Mouse (Mus musculus) embryonic facial prominence, embryonic 10.5 days (tissue): ENCODE data around the gene Dclk2. TPM values are rescaled to one million over a fixed set of nuclear protein-coding genes. Genes with fewer than 3 reads are reported as not detected.

Experiments used
- DNase-seq: peaks from one replicate; pipeline ENCODE4 v3.0.0-alpha.2; 2017; ENCODE audit warnings: low spot score
- H3K27ac ChIP-seq: fragments of 300-500 bp; sonication (generic); replicated peaks from 2 replicates; pipeline ENCODE4 v1.5.1; 2016; ENCODE audit warnings: mild to moderate bottlenecking
- H3K27me3 ChIP-seq: fragments of 300-500 bp; sonication (generic); replicated peaks from 2 replicates; pipeline ENCODE4 v1.6.1; 2016; ENCODE audit warnings: low read depth, mild to moderate bottlenecking; ENCODE audit not compliant: poor library complexity, severe bottlenecking
- H3K36me3 ChIP-seq: fragments of 300-500 bp; sonication (generic); replicated peaks from 2 replicates; pipeline ENCODE4 v1.6.1; 2016; ENCODE audit warnings: mild to moderate bottlenecking, moderate library complexity
- H3K4me1 ChIP-seq: fragments of 300-500 bp; sonication (generic); 2 replicates; pipeline ENCODE4 v1.6.1; 2016
- H3K4me3 ChIP-seq: fragments of 300-500 bp; sonication (generic); 2 replicates; pipeline ENCODE4 v1.5.1; 2016; ENCODE audit warnings: mild to moderate bottlenecking, moderate library complexity
- H3K9me3 ChIP-seq: fragments of 300-500 bp; sonication (generic); 2 replicates; pipeline ENCODE4 v1.6.1; 2016; ENCODE audit warnings: mild to moderate bottlenecking
- WGBS: fragments of 180-500 bp; shearing (Covaris S2); methylation state at CpG from one replicate; pipeline ENCODE4 v1.1.7; 2016; 5-methylcytosine and 5-hydroxymethylcytosine counted together
- polyA plus RNA-seq: library from polyadenylated mRNA; unstranded; fragments of >200 nt; fragmentation: Nextera tagmentation; extraction: Ambion mirVana; gene quantifications from 2 replicates; pipeline ENCODE4 v1.2.1, GENCODE M21; 2016

Dclk2 gene
- polyA plus RNA-seq, 1 experiment from 2014 or later = 14.2 TPM

- H3K4me3 ChIP-seq = no peak overlapping the region
- peaks cover 18% of the 10 kb centered on the region for H3K4me1 ChIP-seq
- WGBS = 67% methylated on average over 7 of the region's 7 CpGs
- peaks cover 11% of the 10 kb centered on the region for H3K36me3 ChIP-seq
- peak overlapping the region; percentile 55; the same call in 1 of the 2 replicates for H3K27ac ChIP-seq
- no peaks in the 10 kb centered on the region for H3K27me3 ChIP-seq
- no peak for DNase-seq
- H3K9me3 ChIP-seq = no peaks in the 10 kb centered on the region
These were observed 160.2 kb downstream of the Dclk2 start for GRCm38 (mm10) chr3:86760474-86760873.

GRCm38 (mm10) chr3:86759834-86760233 is 160.8 kb downstream of the Dclk2 start:
- Histone ChIP-seq H3K4me1 (peaks cover 24% of the 10 kb centered on the region), H3K9me3 (no peaks in the 10 kb centered on the region), H3K27ac (peak overlapping the region; percentile 67), H3K36me3 (peaks cover 11% of the 10 kb centered on the region), H3K27me3 (no peaks in the 10 kb centered on the region), H3K4me3 (no peak overlapping the region)
- WGBS = 57% methylated on average over 8 of the region's 8 CpGs
- DNase-seq = no peak

DNA sequence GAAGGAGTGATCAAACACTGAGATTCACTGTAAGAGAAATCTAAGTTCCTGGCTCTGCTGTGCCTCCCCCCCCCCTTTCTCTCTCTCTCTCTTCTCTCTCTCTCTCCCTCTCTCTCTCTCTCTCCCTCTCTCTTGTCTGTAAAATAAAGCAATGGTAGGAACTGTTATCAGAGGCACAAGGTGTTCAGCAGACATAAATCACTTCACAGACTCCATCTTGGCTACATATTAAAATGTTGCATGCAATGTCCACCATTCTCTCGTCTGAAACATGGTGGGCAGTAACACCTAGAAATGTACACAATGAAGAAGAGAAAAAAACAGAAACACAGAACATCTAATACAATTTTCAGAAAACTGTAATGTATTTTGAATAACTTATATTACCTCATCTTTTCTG is 161.3 kb downstream of the Dclk2 start:
- H3K4me1 ChIP-seq = peaks cover 28% of the 10 kb centered on the region

DNA sequence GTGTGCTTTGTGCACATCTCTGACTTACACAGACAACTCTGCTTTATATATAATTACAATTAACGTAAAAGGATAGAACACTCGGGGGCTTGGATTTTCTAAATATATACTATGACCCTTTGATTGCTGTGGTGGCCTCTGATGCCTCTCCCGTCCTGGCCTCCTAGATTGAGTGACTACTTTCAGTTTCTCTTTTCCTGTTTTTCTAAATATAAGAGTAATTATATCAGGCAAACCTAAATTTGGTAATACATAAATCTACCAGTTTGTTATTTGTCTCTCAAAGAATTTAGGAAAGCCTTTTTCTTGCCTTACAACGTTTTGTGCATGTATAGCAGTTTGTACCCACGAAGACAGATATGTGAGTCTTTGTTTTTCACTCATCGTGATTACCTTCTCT is 161.9 kb downstream of the Dclk2 start:
- no peak overlapping the region; the same call in 1 of the 2 replicates for H3K27ac ChIP-seq
- 70% methylated on average over 6 of the region's 6 CpGs for WGBS

More for the DNA sequence above, 161.3 kb downstream of the Dclk2 start:
- Histone ChIP-seq H3K27ac (peak overlapping the region; percentile 30; the same call in 1 of the 2 replicates), H3K9me3 (no peaks in the 10 kb centered on the region), H3K36me3 (peaks cover 11% of the 10 kb centered on the region), H3K4me3 (no peak overlapping the region), H3K27me3 (no peaks in the 10 kb centered on the region)
- DNase-seq = no peak
- WGBS = 77% methylated on average over 1 of the region's 1 CpGs

DNA sequence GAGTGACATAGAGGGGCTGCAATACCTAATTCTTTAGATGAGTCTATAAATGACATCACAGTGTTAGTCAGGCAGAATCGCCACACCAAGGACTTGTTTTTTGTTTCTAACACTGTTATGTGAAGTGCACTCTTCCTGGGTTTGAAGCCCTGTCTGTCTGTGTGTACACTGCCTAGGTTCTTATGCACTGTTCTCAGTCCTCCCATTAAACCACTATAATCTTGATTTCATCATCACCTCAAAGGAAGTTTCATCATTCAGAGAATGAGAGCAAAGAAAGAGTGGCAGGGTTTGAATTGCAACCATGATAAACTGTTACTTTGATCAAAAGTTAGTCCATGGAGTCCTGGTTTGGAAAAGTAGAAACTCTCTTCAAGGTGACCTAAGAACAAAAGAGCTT is 164.1 kb downstream of the Dclk2 start:
- H3K4me3 ChIP-seq = no peak overlapping the region
- H3K27me3 ChIP-seq = no peaks in the 10 kb centered on the region
- WGBS = 95% methylated on average over 1 of the region's 1 CpGs
- H3K4me1 ChIP-seq = peaks cover 28% of the 10 kb centered on the region
- H3K9me3 ChIP-seq = no peaks in the 10 kb centered on the region
- no peak for DNase-seq
- 0 out of 2 replicates have a peak, but pooled peaks cover 2% of the 10 kb centered on the region for H3K36me3 ChIP-seq
- H3K27ac ChIP-seq = no peak overlapping the region

More for the DNA sequence above, 161.9 kb downstream of the Dclk2 start:
- Histone ChIP-seq H3K4me3 (no peak overlapping the region), H3K27me3 (no peaks in the 10 kb centered on the region), H3K4me1 (peaks cover 28% of the 10 kb centered on the region), H3K9me3 (no peaks in the 10 kb centered on the region), H3K36me3 (peaks cover 4% of the 10 kb centered on the region)
- DNase-seq = no peak

DNA sequence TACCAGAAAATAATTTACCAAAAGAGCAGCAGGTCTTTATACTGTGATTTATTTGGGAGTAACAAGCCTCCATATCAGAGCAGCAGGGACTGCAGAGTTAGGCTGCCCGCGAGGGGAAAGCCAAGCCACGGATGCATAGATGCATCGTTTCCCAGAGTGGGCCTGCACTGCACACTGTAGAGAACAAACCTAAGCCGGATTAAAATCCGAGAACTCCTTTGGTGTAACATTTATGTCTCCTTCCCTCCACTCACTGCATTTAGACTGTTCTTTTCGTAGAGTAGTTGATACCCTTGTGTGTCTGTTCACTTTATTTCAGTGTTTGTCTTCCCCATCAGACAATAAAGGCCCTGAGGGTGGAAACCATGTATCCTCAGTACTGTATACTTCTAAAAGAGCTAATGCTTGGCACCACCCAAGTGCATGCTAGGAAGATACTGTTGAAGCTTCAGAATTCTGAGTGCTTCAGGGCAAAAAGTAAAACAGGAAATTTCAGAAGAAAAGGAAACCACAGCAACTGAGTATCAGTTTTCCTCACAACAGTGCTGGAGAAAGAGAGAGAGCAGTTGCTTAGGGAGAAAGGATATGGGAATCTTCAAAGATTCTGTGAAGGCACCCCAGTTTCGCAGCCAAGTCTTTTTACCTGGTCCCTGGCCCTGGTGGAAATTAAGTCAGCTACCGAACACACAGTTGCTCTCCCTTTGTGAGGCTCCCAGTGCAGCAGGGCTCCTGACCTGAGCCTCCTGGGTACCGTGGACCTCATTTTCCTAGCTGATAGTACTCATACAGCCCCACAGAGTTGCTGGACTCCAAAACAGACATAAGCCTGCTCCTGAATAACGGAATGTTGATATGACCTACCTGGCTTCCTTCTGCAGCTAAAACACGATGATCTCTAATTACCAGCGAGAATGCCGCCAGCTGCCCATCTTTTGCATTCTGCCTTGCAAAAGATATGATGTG is 165.8 kb downstream of the Dclk2 start:
- Histone ChIP-seq H3K27ac (peak overlapping the region; percentile 66), H3K9me3 (no peaks in the 10 kb centered on the region), H3K4me3 (no peak overlapping the region), H3K27me3 (no peaks in the 10 kb centered on the region), H3K36me3 (0 out of 2 replicates have a peak, but pooled peaks cover 2% of the 10 kb centered on the region), H3K4me1 (peaks cover 18% of the 10 kb centered on the region)
- DNase-seq = no peak
- 69% methylated on average over 14 of the region's 14 CpGs for WGBS

GRCm38 (mm10) chr3:86754178-86754577 is 166.5 kb downstream of the Dclk2 start:
- H3K27me3 ChIP-seq = no peaks in the 10 kb centered on the region
- no peak for DNase-seq
- peaks cover 12% of the 10 kb centered on the region for H3K4me1 ChIP-seq
- H3K36me3 ChIP-seq = 0 out of 2 replicates have a peak, but pooled peaks cover 2% of the 10 kb centered on the region
- WGBS = 78% methylated on average over 6 of the region's 6 CpGs
- H3K27ac ChIP-seq = no peak overlapping the region
- no peak overlapping the region for H3K4me3 ChIP-seq
- no peaks in the 10 kb centered on the region for H3K9me3 ChIP-seq

- H3K27ac ChIP-seq = no peak overlapping the region
- WGBS = 41% methylated on average over 7 of the region's 7 CpGs
- H3K4me3 ChIP-seq = no peak overlapping the region
- H3K36me3 ChIP-seq = peaks cover 4% of the 10 kb centered on the region; the same call in 1 of the 2 replicates
- no peaks in the 10 kb centered on the region for H3K27me3 ChIP-seq
- no peaks in the 10 kb centered on the region for H3K9me3 ChIP-seq
- DNase-seq = no peak
- H3K4me1 ChIP-seq = peaks cover 9% of the 10 kb centered on the region
These were observed 170.0 kb downstream of the Dclk2 start for GRCm38 (mm10) chr3:86750652-86751051.

GRCm38 (mm10) chr3:86745769-86746512 is 174.7 kb downstream of the Dclk2 start:
- Histone ChIP-seq H3K4me3 (no peak overlapping the region), H3K4me1 (no peaks in the 10 kb centered on the region), H3K27me3 (no peaks in the 10 kb centered on the region), H3K36me3 (peaks cover 26% of the 10 kb centered on the region), H3K27ac (no peak overlapping the region), H3K9me3 (no peaks in the 10 kb centered on the region)
- 84% methylated on average over 10 of the region's 10 CpGs for WGBS
- no peak for DNase-seq

DNA sequence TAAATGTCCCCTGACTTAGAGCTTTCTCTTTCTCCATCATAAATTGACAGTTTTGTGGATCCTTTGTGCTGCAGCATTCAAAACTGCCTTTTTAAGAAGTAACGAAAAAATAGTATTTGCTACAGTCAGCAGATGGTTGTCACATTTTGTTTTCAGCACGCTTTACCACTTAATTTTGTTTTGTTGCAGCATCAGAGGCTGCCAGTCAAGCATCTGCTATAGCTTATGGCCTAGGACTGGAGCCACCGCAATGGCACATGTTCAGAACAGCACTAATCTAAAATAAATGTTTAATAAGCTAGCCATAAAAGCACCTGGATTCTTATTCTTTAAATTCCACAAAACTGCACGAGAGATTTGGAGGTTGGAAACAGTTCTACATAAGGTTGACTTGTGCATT is 175.3 kb downstream of the Dclk2 start:
- Histone ChIP-seq H3K27ac (no peak overlapping the region), H3K27me3 (no peaks in the 10 kb centered on the region), H3K9me3 (no peaks in the 10 kb centered on the region), H3K4me1 (no peaks in the 10 kb centered on the region), H3K36me3 (peaks cover 27% of the 10 kb centered on the region), H3K4me3 (no peak overlapping the region)
- no peak for DNase-seq
- WGBS = 80% methylated on average over 4 of the region's 4 CpGs

DNA sequence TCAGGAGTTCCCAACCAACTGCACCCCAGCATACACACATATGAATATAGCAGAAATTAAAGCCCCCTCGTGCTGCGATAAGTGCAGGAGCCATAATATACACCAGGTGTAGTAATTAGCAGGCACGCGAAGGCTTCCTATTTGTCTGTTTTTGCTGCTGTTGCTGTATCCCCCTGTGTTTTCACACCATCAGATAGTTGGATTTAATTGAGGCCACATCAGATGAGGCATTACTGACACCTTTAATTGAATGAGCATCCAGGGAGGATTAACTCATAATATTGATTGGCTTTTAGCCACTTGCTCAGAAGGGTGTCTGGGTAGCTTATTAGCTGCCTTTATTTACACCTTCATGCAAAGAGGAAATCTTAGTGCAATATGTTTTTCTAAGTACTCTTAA is 180.9 kb downstream of the Dclk2 start:
- peaks cover 27% of the 10 kb centered on the region for H3K36me3 ChIP-seq
- no peaks in the 10 kb centered on the region for H3K4me1 ChIP-seq
- H3K27ac ChIP-seq = no peak overlapping the region
- no peaks in the 10 kb centered on the region for H3K27me3 ChIP-seq
- H3K9me3 ChIP-seq = no peaks in the 10 kb centered on the region
- WGBS = 78% methylated on average over 4 of the region's 4 CpGs
- H3K4me3 ChIP-seq = no peak overlapping the region
- DNase-seq = no peak

DNA sequence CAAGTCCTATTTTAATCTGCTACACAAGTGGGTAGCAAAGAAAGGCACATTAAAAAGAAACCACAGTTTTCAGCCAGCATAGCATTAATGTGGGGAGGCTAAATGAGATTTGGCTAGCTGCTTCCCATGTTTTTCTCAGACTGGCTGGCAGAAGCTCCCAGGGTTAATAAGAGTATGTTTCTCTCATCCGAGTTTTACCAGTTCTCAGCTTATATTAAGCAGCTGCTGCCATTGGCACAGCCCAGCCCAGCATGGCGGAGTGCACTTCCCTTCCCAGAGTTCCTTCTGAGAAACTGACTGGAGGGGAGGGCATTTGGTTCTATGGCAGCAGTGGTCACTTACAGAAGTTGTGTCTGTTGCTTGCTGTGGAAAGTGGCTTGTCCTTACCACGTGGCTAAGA is 181.8 kb downstream of the Dclk2 start:
- no peak for DNase-seq
- H3K27ac ChIP-seq = no peak overlapping the region
- H3K4me3 ChIP-seq = no peak overlapping the region
- H3K36me3 ChIP-seq = peaks cover 23% of the 10 kb centered on the region
- 83% methylated on average over 3 of the region's 3 CpGs for WGBS
- no peaks in the 10 kb centered on the region for H3K27me3 ChIP-seq
- no peaks in the 10 kb centered on the region for H3K9me3 ChIP-seq
- no peaks in the 10 kb centered on the region for H3K4me1 ChIP-seq
